Mouse (Mus musculus) ES-Bruce4 (cell line): Measurements from ENCODE around the gene Gm17349. TPM values are rescaled to one million over a fixed set of nuclear protein-coding genes. Genes with fewer than 3 reads are reported as not detected.

Experiments
- H3K27ac ChIP-seq: 2 replicates; pipeline ENCODE4 v1.5.1; 2012; ENCODE audit warnings: low read length, inconsistent platforms; ENCODE audit not compliant: insufficient read depth
- H3K27me3 ChIP-seq: 2 replicates; pipeline ENCODE4 v1.6.1; 2012; ENCODE audit warnings: mild to moderate bottlenecking, low read length, inconsistent platforms; ENCODE audit not compliant: control insufficient read depth, poor library complexity, insufficient read depth, severe bottlenecking
- H3K36me3 ChIP-seq: 2 replicates; pipeline ENCODE4 v1.6.1; 2012; ENCODE audit warnings: inconsistent platforms, mild to moderate bottlenecking, low read length, moderate library complexity; ENCODE audit not compliant: control insufficient read depth, poor library complexity, insufficient read depth, severe bottlenecking
- H3K4me1 ChIP-seq: one replicate; pipeline ENCODE4 v1.8.1; 2011; ENCODE audit warnings: low read length; ENCODE audit not compliant: control insufficient read depth, insufficient read depth
- H3K4me3 ChIP-seq: 2 replicates; pipeline ENCODE4 v1.5.1; 2011; ENCODE audit warnings: low read depth, mild to moderate bottlenecking, low read length
- H3K9ac ChIP-seq: 2 replicates; pipeline ENCODE4 v1.6.1; 2012; ENCODE audit warnings: low read depth, mild to moderate bottlenecking, inconsistent platforms; ENCODE audit not compliant: poor library complexity, severe bottlenecking
- H3K9me3 ChIP-seq: replicated peaks from 2 replicates; pipeline ENCODE4 v1.6.1; 2012; ENCODE audit warnings: mild to moderate bottlenecking, low read length, inconsistent platforms; ENCODE audit not compliant: control insufficient read depth, poor library complexity, insufficient read depth, severe bottlenecking
- CTCF ChIP-seq: IDR thresholded peaks from one replicate; pipeline ENCODE4 v1.8.1; 2011; ENCODE audit warnings: low read depth, low read length
- EP300 ChIP-seq: IDR thresholded peaks from 2 replicates; pipeline ENCODE4 v1.6.1; 2011; ENCODE audit warnings: low read depth, low read length; ENCODE audit not compliant: insufficient read depth
- POLR2A ChIP-seq: IDR thresholded peaks from one replicate; pipeline ENCODE4 v1.8.1; 2011; ENCODE audit warnings: low read length; ENCODE audit not compliant: insufficient read depth
- polyA plus RNA-seq: library from polyadenylated mRNA; stranded (reverse); fragments of >200 nt; gene quantifications from 2 replicates; pipeline ENCODE4 v1.2.4, GENCODE M21; 2011; ENCODE audit warnings: low read depth; ENCODE audit not compliant: missing spikeins, insufficient read depth, insufficient read length

Gm17349 gene
- polyA plus RNA-seq, result not detected in 2 replicates

DNA sequence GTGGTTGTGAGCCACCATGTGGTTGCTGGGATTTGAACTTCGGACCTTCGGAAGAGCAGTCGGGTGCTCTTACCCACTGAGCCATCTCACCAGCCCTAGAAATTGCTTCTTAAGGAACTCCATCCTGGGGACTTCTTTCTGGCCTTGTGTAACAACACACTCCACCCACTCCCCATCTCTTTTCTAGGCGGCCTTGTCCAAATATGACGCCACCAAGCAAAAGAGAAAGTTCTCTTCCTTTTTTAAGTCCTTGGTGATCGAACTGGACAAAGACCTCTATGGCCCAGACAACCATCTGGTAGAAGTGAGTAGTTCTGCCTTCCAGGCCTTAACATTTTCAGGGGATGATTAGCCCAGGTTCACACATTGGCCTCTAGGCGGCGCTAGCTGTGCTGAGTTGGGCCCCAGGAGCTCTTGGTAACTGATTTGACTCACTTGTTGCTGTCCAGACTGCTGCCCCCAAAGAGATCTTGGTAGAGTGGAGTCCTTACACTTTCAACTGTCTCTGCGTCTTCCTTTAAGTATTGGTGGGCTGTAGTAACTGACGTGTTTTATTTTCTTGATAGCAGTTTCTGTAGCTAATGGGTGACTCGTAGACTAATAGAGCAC, at the start of gene Gm17349:
Gene Gm17349 (minus strand): TSS at position 51 of the 609 bp plus-strand sequence.
- peaks cover 32% of the 10 kb centered on the region for H3K36me3 ChIP-seq
- H3K9ac ChIP-seq, result peak within 1 kb of the TSS; percentile 93
- peak within 1 kb of the TSS; percentile 89 for H3K27ac ChIP-seq
- no peaks in the 10 kb centered on the region for H3K4me1 ChIP-seq
- H3K9me3 ChIP-seq, result no peaks in the 10 kb centered on the region
- peak within 1 kb of the TSS; percentile 53 for H3K4me3 ChIP-seq
- TF ChIP-seq CTCF, result peak; percentile 85
- no peak for TF ChIP-seq POLR2A
- no peak for TF ChIP-seq EP300
- no peaks in the 10 kb centered on the region for H3K27me3 ChIP-seq

DNA sequence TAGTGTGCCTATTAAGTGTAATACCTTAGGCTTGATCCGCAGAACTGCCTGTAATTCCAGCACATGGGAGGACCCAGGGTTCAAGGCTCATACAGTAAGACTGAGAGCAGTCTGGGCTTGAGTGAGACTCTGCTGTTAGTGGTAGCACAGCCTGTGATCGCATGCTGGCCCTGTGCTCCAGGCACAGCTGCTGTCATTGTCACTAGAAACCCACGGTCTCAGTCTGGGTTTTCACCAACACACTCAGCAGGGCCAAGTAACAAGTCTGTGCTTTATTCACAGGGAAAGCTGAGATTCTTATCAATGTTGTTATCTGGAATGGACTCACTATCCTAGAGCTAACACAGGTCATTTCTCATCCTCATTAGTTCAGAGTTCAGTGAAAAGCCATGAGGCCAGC, 48.9 kb upstream of the Gm17349 start:
- Histone ChIP-seq H3K9me3 (no peaks in the 10 kb centered on the region), H3K4me1 (no peaks in the 10 kb centered on the region), H3K27ac (no peak overlapping the region), H3K36me3 (no peaks in the 10 kb centered on the region), H3K4me3 (no peak overlapping the region), H3K9ac (no peak overlapping the region), H3K27me3 (no peaks in the 10 kb centered on the region)
- TF ChIP-seq EP300, result no peak
- TF ChIP-seq CTCF, result no peak
- TF ChIP-seq POLR2A, result no peak

GRCm38 (mm10) chr15:99740229-99740628, 34.9 kb upstream of the Gm17349 start:
- no peaks in the 10 kb centered on the region for H3K27me3 ChIP-seq
- H3K4me3 ChIP-seq, result no peak overlapping the region
- H3K27ac ChIP-seq, result no peak overlapping the region
- H3K4me1 ChIP-seq, result no peaks in the 10 kb centered on the region
- peaks cover 7% of the 10 kb centered on the region for H3K36me3 ChIP-seq
- H3K9me3 ChIP-seq, result no peaks in the 10 kb centered on the region
- TF ChIP-seq CTCF, result no peak
- no peak for TF ChIP-seq EP300
- no peak for TF ChIP-seq POLR2A
- no peak overlapping the region for H3K9ac ChIP-seq

DNA sequence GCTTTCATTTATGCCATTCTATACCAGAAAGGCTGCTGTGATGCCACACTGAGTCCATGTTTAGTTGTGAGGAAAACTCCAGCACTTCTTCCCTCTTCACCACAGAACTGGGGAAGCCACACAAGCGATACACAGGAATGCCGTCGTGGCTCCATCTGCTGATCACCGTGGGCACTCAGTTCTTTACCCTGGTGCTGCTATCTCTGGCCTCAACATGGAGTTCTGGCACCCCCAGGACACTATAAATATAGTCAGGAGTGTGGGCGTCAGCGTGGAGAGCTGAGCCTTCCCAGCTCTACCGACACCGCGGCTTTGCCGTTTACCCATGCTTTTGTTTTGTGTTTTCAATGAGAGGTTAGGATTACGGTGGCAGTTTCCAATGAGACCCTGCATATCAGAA, 31.4 kb upstream of the Gm17349 start:
- Histone ChIP-seq H3K4me3 (no peak overlapping the region), H3K36me3 (peaks cover 7% of the 10 kb centered on the region), H3K27ac (no peak overlapping the region), H3K4me1 (no peaks in the 10 kb centered on the region), H3K27me3 (no peaks in the 10 kb centered on the region), H3K9me3 (no peaks in the 10 kb centered on the region), H3K9ac (no peak overlapping the region)
- TF ChIP-seq CTCF, result no peak
- TF ChIP-seq POLR2A, result no peak
- TF ChIP-seq EP300, result no peak

DNA sequence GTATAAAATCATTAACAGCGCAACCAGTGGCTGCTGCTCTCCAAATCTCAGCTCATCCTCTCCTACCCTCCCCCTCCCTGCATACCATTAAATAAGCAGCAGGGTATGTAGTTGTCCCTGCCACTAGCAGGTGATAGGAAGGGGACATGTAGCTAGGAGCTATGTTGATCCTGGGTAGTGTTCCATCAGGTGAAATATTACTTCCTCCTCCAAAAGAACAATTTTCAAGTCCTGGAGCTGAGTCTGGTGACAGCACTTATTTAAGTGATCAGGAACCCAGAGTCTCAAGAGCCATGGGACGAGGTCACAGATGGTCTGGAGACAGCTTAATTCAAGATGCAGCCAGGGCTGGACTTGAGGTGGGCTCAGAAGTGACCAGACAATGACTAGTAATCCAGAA, 30.3 kb upstream of the Gm17349 start:
- Histone ChIP-seq H3K4me1 (no peaks in the 10 kb centered on the region), H3K27ac (no peak overlapping the region), H3K9me3 (no peaks in the 10 kb centered on the region), H3K27me3 (no peaks in the 10 kb centered on the region), H3K4me3 (no peak overlapping the region), H3K36me3 (peaks cover 7% of the 10 kb centered on the region), H3K9ac (no peak overlapping the region)
- TF ChIP-seq CTCF, result no peak
- TF ChIP-seq EP300, result no peak
- no peak for TF ChIP-seq POLR2A

DNA sequence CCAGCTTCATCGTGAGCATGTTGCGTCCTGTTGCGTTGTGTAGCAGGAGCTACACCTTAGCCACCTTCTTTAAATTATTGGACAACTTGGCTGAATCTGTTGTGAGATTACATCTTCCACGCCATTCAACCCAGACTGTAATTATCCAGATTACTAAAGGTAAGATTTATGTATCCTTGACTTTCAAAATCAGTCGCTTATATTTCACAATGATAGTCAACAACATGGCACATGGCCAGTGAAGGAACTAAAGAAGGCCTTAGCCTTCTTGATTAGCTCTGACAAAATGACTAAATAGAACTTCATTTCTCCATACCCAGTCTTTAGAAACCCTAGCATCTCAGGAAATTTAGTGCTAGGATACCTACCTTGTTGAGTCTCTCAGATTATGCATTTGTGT, 27.9 kb upstream of the Gm17349 start:
- Histone ChIP-seq H3K27ac (no peak overlapping the region), H3K36me3 (peaks cover 8% of the 10 kb centered on the region), H3K4me1 (no peaks in the 10 kb centered on the region), H3K9ac (no peak overlapping the region), H3K4me3 (no peak overlapping the region), H3K9me3 (peaks cover 4% of the 10 kb centered on the region; the same call in 1 of the 2 replicates), H3K27me3 (no peaks in the 10 kb centered on the region)
- TF ChIP-seq EP300, result no peak
- no peak for TF ChIP-seq POLR2A
- TF ChIP-seq CTCF, result no peak
